Mouse (Mus musculus) spleen, adult 2 months (tissue): Measurements from ENCODE around the gene Coro6. TPM values are rescaled to one million over a fixed set of nuclear protein-coding genes. Genes with fewer than 3 reads are reported as not detected.

Experiments used
- DNase-seq, 2 experiments: peaks; one replicate each; pipeline versions ENCODE4 v3.0.0 to v3.0.0-alpha.2; 2012 to 2021; ENCODE audit warnings: low spot score in 2 of 2, low read depth in 1 of 2
- H3K27ac ChIP-seq: fragments of 200-500 bp; 2 replicates; pipeline ENCODE4 v1.5.1; 2012; ENCODE audit warnings: low read length, inconsistent platforms; ENCODE audit not compliant: insufficient read depth
- H3K27me3 ChIP-seq: fragments of 200-500 bp; 2 replicates; pipeline ENCODE4 v1.6.1; 2012; ENCODE audit warnings: mild to moderate bottlenecking, moderate library complexity, low read length, inconsistent platforms; ENCODE audit not compliant: control insufficient read depth, insufficient read depth
- H3K36me3 ChIP-seq: fragments of 200-500 bp; 2 replicates; pipeline ENCODE4 v1.6.1; 2012; ENCODE audit warnings: mild to moderate bottlenecking, low read length, inconsistent platforms; ENCODE audit not compliant: control insufficient read depth, insufficient read depth
- H3K4me1 ChIP-seq: fragments of 200-500 bp; 2 replicates; pipeline ENCODE4 v1.6.1; 2011; ENCODE audit warnings: inconsistent platforms; ENCODE audit not compliant: control insufficient read depth, insufficient read depth, insufficient read length
- H3K4me3 ChIP-seq: fragments of 200-500 bp; 2 replicates; pipeline ENCODE4 v1.5.1; 2011; ENCODE audit warnings: mild to moderate bottlenecking, inconsistent platforms; ENCODE audit not compliant: insufficient read depth, insufficient read length; ENCODE audit errors: extremely low read depth
- CTCF ChIP-seq: fragments of 200-500 bp; IDR thresholded peaks from 2 replicates; pipeline ENCODE4 v1.5.1; 2011; ENCODE audit warnings: mild to moderate bottlenecking, inconsistent platforms; ENCODE audit not compliant: insufficient read depth, insufficient read length, insufficient replicate concordance; ENCODE audit errors: extremely low read depth
- POLR2A ChIP-seq: fragments of 200-500 bp; IDR thresholded peaks from 2 replicates; pipeline ENCODE4 v1.6.1; 2011; ENCODE audit warnings: low read depth, low read length, inconsistent platforms
- WGBS: fragments of 180-500 bp; shearing (Covaris S2); methylation state at CpG from one replicate; pipeline ENCODE4 v1.1.7; 2018; 5-methylcytosine and 5-hydroxymethylcytosine counted together
- polyA plus RNA-seq: library from polyadenylated mRNA; depleted of rRNA; stranded (reverse); fragments of >200 nt; gene quantifications from 2 replicates; pipeline ENCODE4 v1.2.3, GENCODE M21; 2012

Gene Coro6
- polyA plus RNA-seq, 1 experiment = 1.1 TPM

DNA sequence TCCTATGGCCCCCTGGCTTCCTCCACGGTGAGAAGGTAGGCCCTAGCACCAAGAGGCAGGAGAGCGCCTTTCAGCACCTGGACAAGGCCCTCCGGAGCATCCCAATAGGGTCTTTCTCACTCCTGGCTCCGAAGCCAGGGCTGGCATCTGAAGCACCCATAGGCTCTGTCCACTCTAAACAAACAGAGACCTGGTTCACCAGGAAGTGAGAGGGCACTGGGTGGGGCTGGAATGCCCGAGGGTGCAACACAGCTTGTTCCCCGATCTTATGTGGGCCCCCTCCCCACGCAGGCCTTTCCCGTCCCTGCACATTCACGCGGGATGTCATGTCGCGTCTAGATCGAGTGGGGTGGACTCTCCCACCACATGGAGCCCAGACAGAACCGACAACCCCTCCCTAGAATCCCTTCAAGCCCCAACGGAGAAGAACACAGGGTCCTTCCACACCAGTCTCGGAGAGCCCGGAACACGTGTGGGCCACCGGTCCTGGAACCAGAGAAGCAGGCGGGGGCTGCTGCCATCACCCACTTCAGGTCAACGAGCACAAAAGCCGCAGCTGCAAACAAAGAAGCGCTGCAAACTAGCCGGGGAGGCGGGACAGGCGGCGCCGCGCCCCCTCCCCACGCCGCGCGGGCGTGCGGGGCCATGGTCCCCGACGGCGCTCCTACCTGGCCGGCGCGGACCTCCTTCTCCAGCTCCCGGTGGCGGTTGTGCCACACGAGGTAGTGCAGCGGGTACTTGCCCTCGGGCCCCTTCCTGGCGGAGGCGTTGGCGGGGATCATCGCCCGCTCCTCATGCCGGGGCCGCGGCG, 26.8 kb downstream of the Coro6 start:
- H3K4me1 ChIP-seq = peaks cover 6% of the 10 kb centered on the region; the same call in 1 of the 2 replicates
- H3K27me3 ChIP-seq = peaks cover 13% of the 10 kb centered on the region
- no peak for DNase-seq
- H3K36me3 ChIP-seq = no peaks in the 10 kb centered on the region
- H3K4me3 ChIP-seq = peak overlapping the region; percentile 56
- 13% methylated on average over 51 of the region's 55 CpGs for WGBS
- no peak overlapping the region for H3K27ac ChIP-seq
- TF ChIP-seq CTCF (no peak), POLR2A (no peak)

DNA sequence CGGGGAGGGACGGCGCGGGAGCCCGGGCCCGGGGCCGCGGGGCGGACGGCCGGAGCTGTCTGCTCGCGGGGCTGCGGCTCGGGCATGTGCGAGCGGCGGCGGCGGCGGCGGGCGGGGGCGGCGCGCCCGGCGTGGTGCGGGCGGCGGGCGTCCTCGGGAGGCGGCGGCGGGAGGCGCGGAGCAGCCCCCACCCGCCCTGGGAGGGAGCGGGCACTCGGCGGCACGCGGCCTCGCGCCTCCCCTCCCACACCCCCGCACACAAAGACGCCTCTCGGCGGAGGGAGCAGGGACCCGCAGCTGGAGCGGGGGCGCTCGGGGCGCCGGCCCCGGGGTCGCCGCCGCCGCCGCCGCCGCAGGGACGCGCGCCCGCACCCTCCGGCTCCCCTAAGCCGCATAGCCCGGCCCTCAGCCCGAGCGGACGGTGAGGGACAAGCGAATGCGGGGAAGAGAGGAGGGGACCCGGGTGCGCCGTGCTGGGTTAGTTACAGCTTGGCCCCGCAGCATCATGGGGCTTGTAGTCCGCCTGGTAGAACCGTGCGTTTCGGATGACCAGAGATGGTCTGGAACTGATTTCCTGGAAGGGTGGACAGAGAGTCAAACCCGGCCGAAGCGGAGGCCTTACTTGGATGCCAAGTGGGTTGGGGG, 27.5 kb downstream of the Coro6 start, which contains the start of gene Ankrd13b:
Ankrd13b (minus strand) TSS at position 88 of the 645 bp plus-strand sequence.
- Histone ChIP-seq H3K36me3 (no peaks in the 10 kb centered on the region), H3K27me3 (peaks cover 13% of the 10 kb centered on the region), H3K4me1 (peaks cover 12% of the 10 kb centered on the region; the same call in 1 of the 2 replicates), H3K4me3 (peak within 1 kb of the TSS; percentile 57), H3K27ac (no peak within 1 kb of the TSS)
- DNase-seq = peak in 1 of 2 experiments; percentile 44
- 4% methylated on average over 85 of the region's 87 CpGs for WGBS
- TF ChIP-seq CTCF = no peak
- TF ChIP-seq POLR2A = no peak

DNA sequence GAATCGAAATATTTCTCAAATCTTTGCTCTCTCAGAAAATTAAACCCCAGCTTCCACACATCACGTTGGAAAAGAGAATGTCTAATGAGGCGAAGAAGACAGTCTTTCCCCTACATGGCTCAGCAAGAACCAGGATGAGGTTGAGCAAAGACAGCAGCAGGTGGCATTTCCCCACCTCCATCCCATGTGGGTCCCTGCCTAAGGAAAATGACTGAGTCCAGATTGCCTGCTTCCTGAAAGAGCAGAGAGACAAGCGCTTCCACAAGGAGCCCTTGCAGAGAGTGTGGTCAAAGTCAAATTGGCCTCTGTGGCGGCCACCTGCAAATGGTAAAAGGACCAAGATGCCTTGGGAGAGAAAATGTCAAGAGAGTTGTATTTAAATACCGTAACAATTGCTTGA, 28.2 kb downstream of the Coro6 start:
- Histone ChIP-seq H3K4me3 (no peak overlapping the region), H3K36me3 (no peaks in the 10 kb centered on the region), H3K4me1 (peaks cover 12% of the 10 kb centered on the region; the same call in 1 of the 2 replicates), H3K27ac (no peak overlapping the region), H3K27me3 (peaks cover 13% of the 10 kb centered on the region)
- no peak for TF ChIP-seq POLR2A
- DNase-seq = no peak
- WGBS = 74% methylated on average over 6 of the region's 6 CpGs

DNA sequence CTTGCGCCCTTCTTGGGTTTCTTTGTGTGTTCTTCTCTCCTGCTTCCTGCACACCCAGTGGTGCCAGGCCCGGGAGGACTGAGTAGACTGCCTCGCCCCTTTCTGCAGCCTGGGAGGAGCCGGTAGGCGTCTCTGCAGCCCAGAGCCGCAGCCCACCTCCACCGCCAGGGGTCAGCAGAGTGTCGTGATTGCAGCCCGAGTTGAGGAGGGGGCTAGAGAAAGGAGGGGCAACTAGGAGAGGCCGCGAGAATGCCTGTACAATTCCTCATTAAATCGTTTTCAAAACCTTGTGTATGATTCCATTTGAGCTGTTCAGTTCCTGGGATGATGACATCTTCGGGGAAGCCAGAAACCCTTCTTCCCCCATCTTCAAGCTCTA, 28.9 kb downstream of the Coro6 start:
- H3K27me3 ChIP-seq = peaks cover 13% of the 10 kb centered on the region
- no peaks in the 10 kb centered on the region for H3K36me3 ChIP-seq
- peaks cover 12% of the 10 kb centered on the region; the same call in 1 of the 2 replicates for H3K4me1 ChIP-seq
- TF ChIP-seq POLR2A (no peak), CTCF (peak; percentile 94)
- no peak overlapping the region for H3K27ac ChIP-seq
- DNase-seq = peak in 1 of 2 experiments; percentile 86
- peak overlapping the region; percentile 20; the same call in 1 of the 2 replicates for H3K4me3 ChIP-seq
- 1% methylated on average over 13 of the region's 13 CpGs for WGBS

DNA sequence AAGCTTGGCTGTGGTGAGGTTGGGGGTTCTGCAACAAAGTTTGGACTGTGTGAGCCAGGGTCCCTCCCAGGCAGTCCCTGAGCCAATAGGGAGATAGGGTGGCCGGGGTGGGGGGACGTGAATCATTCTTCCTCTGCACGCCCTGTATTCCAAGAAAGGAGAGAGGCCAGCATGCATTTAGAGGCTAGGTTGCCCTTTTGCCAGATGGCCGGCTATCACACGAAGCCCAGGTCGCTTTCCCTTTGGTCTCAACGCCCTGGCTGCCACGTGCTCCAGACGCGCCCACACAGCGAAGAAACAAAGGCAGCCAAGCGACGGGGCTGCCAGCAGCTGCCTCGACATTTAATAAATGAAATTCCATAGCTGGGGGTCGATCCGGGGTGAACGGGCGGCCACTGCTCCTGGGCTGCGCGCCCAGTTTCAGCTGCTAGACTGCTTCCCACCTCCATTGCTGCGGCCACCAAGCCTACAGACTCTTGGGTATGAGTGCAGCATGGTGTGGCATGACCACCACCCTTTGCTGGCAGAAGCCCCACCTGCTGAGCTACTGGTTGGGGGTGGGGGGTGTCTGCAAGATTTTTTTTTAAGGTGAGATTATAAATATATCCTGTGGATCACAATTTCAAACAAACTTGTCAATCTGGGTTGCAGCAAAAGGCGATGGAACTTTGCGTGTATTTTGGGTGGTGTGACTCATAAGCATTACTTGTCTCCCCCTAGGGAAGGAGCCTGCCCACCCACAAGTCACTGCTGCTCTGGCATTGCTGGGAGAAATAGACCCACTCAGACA, 29.5 kb downstream of the Coro6 start:
- H3K27ac ChIP-seq = no peak overlapping the region
- no peak for TF ChIP-seq POLR2A
- TF ChIP-seq CTCF = no peak
- H3K4me1 ChIP-seq = peaks cover 12% of the 10 kb centered on the region; the same call in 1 of the 2 replicates
- H3K36me3 ChIP-seq = no peaks in the 10 kb centered on the region
- peaks cover 13% of the 10 kb centered on the region for H3K27me3 ChIP-seq
- peak overlapping the region; percentile 20; the same call in 1 of the 2 replicates for H3K4me3 ChIP-seq
- 1% methylated on average over 23 of the region's 23 CpGs for WGBS
- no peak for DNase-seq

DNA sequence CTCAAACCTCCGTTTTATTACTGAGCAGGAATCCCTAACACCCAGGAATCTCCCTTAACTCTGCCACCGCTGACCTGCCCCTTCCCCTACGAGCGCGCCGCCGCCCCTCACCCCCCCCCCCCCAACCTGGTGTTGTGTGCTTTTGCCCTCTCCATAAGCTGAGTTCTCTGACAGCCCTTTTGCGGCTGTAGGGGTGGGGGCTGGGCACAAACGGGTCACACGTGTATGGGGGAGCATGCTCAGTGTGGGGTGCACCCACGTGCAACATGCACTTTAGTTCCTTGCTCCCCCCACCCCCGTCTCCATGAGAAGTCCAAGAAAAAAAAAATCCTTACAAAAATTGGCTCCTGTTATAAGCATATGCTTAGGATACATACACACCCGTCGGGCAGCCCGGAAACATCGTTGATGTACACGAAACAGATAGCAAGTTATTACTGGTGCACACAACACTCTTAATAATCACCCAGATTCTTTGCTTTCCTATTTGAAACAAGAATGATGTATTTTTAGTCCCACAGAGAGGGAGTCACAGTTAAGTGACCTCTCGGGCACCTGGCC, 30.2 kb downstream of the Coro6 start:
- TF ChIP-seq CTCF (no peak), POLR2A (no peak)
- H3K27ac ChIP-seq = peak overlapping the region; percentile 56
- no peak for DNase-seq
- H3K4me3 ChIP-seq = peak overlapping the region; percentile 83
- WGBS = under 1% methylated on average over 18 of the region's 18 CpGs
- H3K4me1 ChIP-seq = peaks cover 15% of the 10 kb centered on the region; the same call in 1 of the 2 replicates
- peaks cover 13% of the 10 kb centered on the region for H3K27me3 ChIP-seq
- H3K36me3 ChIP-seq = no peaks in the 10 kb centered on the region
